Mouse (Mus musculus) small intestine, adult 2 months (tissue): ENCODE measurements around the gene Myo9b. TPM values are rescaled to one million over a fixed set of nuclear protein-coding genes. Genes with fewer than 3 reads are reported as not detected.

Experiments used
- H3K27ac ChIP-seq: fragments of 200-500 bp; 2 replicates; pipeline ENCODE4 v1.5.1; 2012; ENCODE audit warnings: low read depth, low read length, control low read depth, inconsistent platforms; ENCODE audit not compliant: insufficient read depth
- H3K27me3 ChIP-seq: fragments of 200-500 bp; 2 replicates; pipeline ENCODE4 v1.6.1; 2012; ENCODE audit warnings: mild to moderate bottlenecking, moderate library complexity, low read length, inconsistent platforms; ENCODE audit not compliant: control insufficient read depth, insufficient read depth
- H3K36me3 ChIP-seq: fragments of 200-500 bp; 2 replicates; pipeline ENCODE4 v1.6.1; 2012; ENCODE audit warnings: mild to moderate bottlenecking, low read length, control low read depth, inconsistent platforms; ENCODE audit not compliant: control insufficient read depth, insufficient read depth
- H3K4me1 ChIP-seq: fragments of 200-500 bp; 2 replicates; pipeline ENCODE4 v1.6.1; 2012; ENCODE audit warnings: low read length, inconsistent platforms, mixed read lengths; ENCODE audit not compliant: control insufficient read depth, insufficient read depth, insufficient read length
- H3K4me3 ChIP-seq: fragments of 200-500 bp; 2 replicates; pipeline ENCODE4 v1.5.1; 2012; ENCODE audit warnings: low read depth, mild to moderate bottlenecking, control low read depth, inconsistent platforms, low read length, moderate library complexity
- CTCF ChIP-seq: fragments of 200-500 bp; IDR thresholded peaks from 2 replicates; pipeline ENCODE4 v1.5.1; 2012; ENCODE audit warnings: low read depth, mild to moderate bottlenecking, control low read depth, inconsistent platforms, low read length, moderate library complexity, mixed read lengths; ENCODE audit not compliant: insufficient replicate concordance, insufficient read length; ENCODE audit errors: extremely low read depth
- POLR2A ChIP-seq: fragments of 200-500 bp; IDR thresholded peaks from 2 replicates; pipeline ENCODE4 v1.6.1; 2012; ENCODE audit warnings: low read depth, mild to moderate bottlenecking, control low read depth, inconsistent platforms, low read length, moderate library complexity
- WGBS: fragments of 180-500 bp; shearing (Covaris S2); methylation state at CpG from one replicate; pipeline ENCODE4 v1.1.7; 2018; 5-methylcytosine and 5-hydroxymethylcytosine counted together
- polyA plus RNA-seq: library from polyadenylated mRNA; depleted of rRNA; stranded (reverse); fragments of >200 nt; gene quantifications from 2 replicates; pipeline ENCODE4 v1.2.3, GENCODE M21; 2012

Gene Myo9b
- polyA plus RNA-seq, 1 experiment = 28.1 TPM

DNA sequence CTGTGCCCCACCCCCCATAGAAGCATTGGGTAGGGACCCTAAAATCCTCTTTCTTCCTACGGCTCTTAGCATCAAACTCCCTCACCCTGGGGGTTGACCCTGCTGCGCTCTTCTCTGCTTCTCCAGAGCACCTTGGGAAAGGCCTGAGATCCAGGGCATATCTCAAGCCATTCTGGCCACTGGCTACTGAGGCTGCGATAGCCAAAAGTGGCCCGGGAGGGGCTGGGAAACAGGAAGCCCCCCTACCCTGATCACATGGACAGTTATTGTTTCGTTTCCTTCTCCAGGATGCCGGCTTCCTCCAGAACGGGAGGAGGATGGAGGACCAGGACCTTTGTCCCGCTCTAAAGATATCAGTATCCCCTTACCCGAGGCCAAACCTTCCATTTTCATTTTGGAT is 123.1 kb downstream of the Myo9b start, which contains the start of gene Ushbp1:
TSS of gene Ushbp1 (minus strand) at position 174 of the 400 bp plus-strand sequence.
- Histone ChIP-seq H3K27me3 (no peaks in the 10 kb centered on the region), H3K4me3 (peak within 1 kb of the TSS; percentile 86), H3K36me3 (peaks cover 12% of the 10 kb centered on the region), H3K27ac (peak within 1 kb of the TSS; percentile 31), H3K4me1 (peaks cover 8% of the 10 kb centered on the region; the same call in 1 of the 2 replicates)
- no peak for TF ChIP-seq POLR2A
- TF ChIP-seq CTCF = no peak
- WGBS = 71% methylated on average over 9 of the region's 9 CpGs

DNA sequence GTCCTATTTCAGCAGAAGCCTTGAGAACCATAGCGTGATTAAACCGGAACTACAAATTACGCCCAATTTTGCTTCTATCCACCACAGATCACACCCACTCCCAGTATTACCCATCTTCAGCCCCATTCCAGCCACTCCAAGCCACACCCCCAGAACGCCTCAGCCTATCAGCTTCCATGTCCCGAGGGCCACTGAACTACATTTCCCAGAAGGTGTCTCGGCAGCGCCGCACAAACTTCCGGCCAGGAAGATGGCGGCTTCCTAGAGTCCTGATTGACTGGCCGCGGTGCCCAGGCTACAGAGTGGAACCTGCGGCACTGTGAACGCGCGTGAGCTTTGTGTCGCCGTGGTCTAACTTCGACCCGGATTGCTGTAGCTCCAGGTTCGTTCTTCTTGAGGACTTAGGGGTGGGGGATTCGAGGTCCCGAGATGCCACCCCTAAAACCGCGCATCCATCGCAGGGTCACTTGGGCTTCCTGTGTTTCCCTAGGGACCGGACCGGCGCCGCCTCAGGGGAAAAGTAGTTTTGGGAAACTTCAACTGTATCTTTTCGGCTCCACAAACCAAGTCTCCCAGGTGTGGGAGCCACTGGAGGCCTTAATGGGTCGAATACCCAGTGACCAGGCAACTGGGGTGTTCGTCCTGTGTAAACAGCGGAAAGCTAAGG is 124.3 kb downstream of the Myo9b start, which contains the start of gene Babam1:
TSS of gene Babam1 (plus strand) at position 223 of the 667 bp plus-strand sequence.
- TF ChIP-seq CTCF = no peak
- peak; percentile 67; the same call in 1 of the 2 replicates for TF ChIP-seq POLR2A
- Histone ChIP-seq H3K4me3 (peak within 1 kb of the TSS; percentile 86), H3K27ac (peak within 1 kb of the TSS; percentile 31), H3K36me3 (peaks cover 12% of the 10 kb centered on the region), H3K4me1 (peaks cover 8% of the 10 kb centered on the region; the same call in 1 of the 2 replicates), H3K27me3 (no peaks in the 10 kb centered on the region)
- 1% methylated on average over 34 of the region's 34 CpGs for WGBS

DNA sequence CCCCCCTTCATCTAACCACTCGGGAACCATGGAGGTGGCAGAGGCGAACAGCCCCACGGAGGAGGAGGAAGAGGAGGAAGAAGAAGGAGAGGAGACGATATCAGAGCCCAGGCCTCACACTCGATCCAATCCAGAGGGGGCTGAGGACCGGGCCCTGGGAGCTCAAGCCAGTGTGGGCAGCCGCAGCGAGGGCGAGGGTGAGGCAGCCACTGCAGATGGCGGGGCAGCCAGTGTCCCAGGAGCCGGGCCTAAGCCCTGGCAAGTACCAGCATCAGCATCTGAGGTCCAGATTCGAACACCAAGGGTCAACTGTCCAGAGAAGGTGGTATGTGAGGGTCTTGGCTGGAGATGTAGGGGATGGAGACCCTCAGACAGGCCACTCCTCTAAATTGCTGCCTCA is 125.2 kb downstream of the Myo9b start:
- H3K4me1 ChIP-seq = peaks cover 11% of the 10 kb centered on the region
- 84% methylated on average over 12 of the region's 12 CpGs for WGBS
- peaks cover 12% of the 10 kb centered on the region for H3K36me3 ChIP-seq
- no peak overlapping the region for H3K27ac ChIP-seq
- H3K4me3 ChIP-seq = peak overlapping the region; percentile 11
- TF ChIP-seq POLR2A (no peak), CTCF (no peak)
- H3K27me3 ChIP-seq = no peaks in the 10 kb centered on the region

DNA sequence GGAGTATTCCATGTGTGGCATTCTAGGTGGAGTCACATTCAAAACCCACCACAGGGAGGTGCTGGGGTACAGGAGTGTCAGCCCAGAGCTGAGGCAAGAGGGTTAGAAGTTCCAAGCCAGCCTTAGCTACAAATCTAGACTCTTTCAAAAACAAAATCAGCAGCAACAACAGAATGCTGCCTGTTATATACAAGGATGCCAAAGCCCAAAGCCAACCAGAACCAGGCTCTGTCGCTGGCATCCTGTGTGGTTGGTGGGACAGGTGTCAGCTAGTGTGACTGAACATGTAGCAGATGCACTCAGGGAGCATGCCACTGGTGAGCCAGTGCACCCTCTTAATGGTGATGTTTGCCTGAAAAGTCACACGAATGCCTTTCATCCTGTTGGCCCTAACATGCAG is 128.3 kb downstream of the Myo9b start:
- Histone ChIP-seq H3K36me3 (peaks cover 12% of the 10 kb centered on the region), H3K4me3 (no peak overlapping the region), H3K27ac (no peak overlapping the region), H3K27me3 (no peaks in the 10 kb centered on the region), H3K4me1 (peaks cover 32% of the 10 kb centered on the region)
- WGBS = 96% methylated on average over 2 of the region's 2 CpGs
- TF ChIP-seq POLR2A = no peak
- no peak for TF ChIP-seq CTCF

- Histone ChIP-seq H3K4me1 (peaks cover 35% of the 10 kb centered on the region), H3K27ac (no peak overlapping the region), H3K27me3 (no peaks in the 10 kb centered on the region), H3K4me3 (no peak overlapping the region), H3K36me3 (peaks cover 12% of the 10 kb centered on the region)
- no peak for TF ChIP-seq POLR2A
- no peak for TF ChIP-seq CTCF
These were observed 128.9 kb downstream of the Myo9b start for GRCm38 (mm10) chr8:71401454-71401853.

DNA sequence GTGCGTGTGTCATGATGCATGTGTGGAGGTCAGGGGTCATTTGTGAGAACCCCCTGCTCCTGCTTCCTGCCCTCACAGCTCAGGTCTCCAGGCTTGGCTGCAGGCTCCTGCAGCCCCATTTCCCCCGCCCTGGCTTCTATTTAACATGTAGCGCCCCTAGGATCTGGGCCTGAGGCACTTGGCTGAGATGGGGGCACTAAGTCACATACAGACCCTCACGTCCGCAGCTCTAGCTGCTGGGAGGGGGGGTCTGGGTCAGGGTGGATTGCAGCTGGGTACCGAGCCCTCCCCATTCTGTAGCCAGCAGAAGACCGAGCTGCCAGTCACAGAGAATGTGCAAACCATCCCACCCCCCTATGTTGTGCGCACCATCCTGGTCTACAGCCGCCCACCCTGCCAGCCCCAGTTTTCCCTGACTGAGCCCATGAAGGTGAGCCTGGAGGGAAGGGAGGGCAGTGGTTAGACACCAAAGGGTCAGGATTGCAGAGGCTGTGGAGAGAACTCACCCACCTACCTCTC is 130.0 kb downstream of the Myo9b start:
- no peak for TF ChIP-seq CTCF
- TF ChIP-seq POLR2A = no peak
- 91% methylated on average over 9 of the region's 9 CpGs for WGBS
- Histone ChIP-seq H3K27me3 (no peaks in the 10 kb centered on the region), H3K27ac (peak overlapping the region; percentile 49; the same call in 1 of the 2 replicates), H3K4me3 (no peak overlapping the region), H3K4me1 (peaks cover 39% of the 10 kb centered on the region), H3K36me3 (peaks cover 12% of the 10 kb centered on the region)

DNA sequence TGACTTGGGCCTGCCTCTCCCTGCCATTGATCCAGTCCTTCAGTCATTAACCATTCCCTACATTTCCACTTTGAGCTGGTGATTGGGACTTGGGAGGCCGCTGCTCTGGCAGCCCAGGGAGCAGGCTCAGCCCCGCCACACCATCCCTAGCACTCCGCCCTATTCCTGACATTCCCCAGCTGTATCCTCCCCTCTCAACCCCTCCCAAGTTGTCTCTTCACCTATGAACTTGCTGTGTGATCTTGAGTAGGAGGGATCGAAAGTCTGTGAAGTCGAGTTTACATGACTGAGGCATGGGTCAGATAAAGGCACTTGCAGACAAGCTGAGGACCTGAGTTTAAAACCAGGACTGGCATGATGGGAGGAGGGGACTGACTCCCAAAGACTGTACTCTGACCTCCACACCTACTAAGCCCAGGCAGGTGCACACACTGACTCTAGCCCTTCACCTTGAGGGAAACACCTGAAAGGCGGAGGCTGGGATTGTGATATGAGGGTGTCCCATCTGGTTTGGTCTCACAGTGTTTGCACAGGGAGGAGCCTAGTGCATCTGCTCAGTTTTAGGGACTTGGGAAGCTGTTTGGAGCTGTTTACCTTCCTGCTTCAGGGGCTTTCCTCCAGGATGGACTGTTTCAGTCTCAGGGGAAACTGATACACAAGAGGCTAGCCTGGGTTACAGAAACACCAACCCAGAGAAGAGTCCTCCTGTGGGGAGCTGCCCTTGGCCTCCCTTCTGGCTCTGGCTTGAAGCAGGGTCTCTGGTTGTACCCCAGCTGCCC is 130.8 kb downstream of the Myo9b start:
- H3K36me3 ChIP-seq = peaks cover 9% of the 10 kb centered on the region
- H3K4me1 ChIP-seq = peaks cover 36% of the 10 kb centered on the region
- no peaks in the 10 kb centered on the region for H3K27me3 ChIP-seq
- H3K4me3 ChIP-seq = no peak overlapping the region
- 34% methylated on average over 6 of the region's 6 CpGs for WGBS
- TF ChIP-seq CTCF (no peak), POLR2A (no peak)
- H3K27ac ChIP-seq = peak overlapping the region; percentile 49; the same call in 1 of the 2 replicates
